Mouse (Mus musculus) hindbrain, embryonic 14.5 days (tissue): ENCODE measurements around the gene Zfp105. TPM values are rescaled to one million over a fixed set of nuclear protein-coding genes. Genes with fewer than 3 reads are reported as not detected.

Experiments
- ATAC-seq: fragments of 200-750 bp; cut with Nextera tagmentation; 2 replicates; pipeline ENCODE4 v1.8.0; 2017; ENCODE audit warnings: moderate number of reproducible peaks, mild to moderate bottlenecking, moderate TSS enrichment, moderate library complexity; ENCODE audit not compliant: low FRiP score
- DNase-seq: peaks from one replicate; pipeline ENCODE4 v3.0.0-alpha.2; 2015; ENCODE audit warnings: low spot score
- H3K27ac ChIP-seq: fragments of 300-500 bp; sonication (generic); 2 replicates; pipeline ENCODE4 v1.5.1; 2014; ENCODE audit warnings: mild to moderate bottlenecking, moderate library complexity
- H3K27me3 ChIP-seq: fragments of 300-500 bp; sonication (generic); 2 replicates; pipeline ENCODE4 v1.6.1; 2014; ENCODE audit warnings: mild to moderate bottlenecking, low read length, mixed read lengths; ENCODE audit not compliant: control insufficient read depth, insufficient read depth
- H3K36me3 ChIP-seq: fragments of 300-500 bp; sonication (generic); replicated peaks from 2 replicates; pipeline ENCODE4 v1.6.1; 2014; ENCODE audit not compliant: control insufficient read depth, insufficient read depth
- H3K4me1 ChIP-seq: fragments of 300-500 bp; sonication (generic); replicated peaks from 2 replicates; pipeline ENCODE4 v1.6.1; 2014; ENCODE audit warnings: antibody characterized with exemption, low read length, mixed read lengths; ENCODE audit not compliant: control insufficient read depth, insufficient read depth
- H3K4me2 ChIP-seq: fragments of 300-500 bp; sonication (generic); replicated peaks from 2 replicates; pipeline ENCODE4 v1.6.1; 2014; ENCODE audit warnings: mild to moderate bottlenecking, moderate library complexity
- H3K4me3 ChIP-seq: fragments of 300-500 bp; sonication (generic); replicated peaks from 2 replicates; pipeline ENCODE4 v1.5.1; 2014; ENCODE audit warnings: mild to moderate bottlenecking, low read length
- H3K9ac ChIP-seq: fragments of 300-500 bp; sonication (generic); 2 replicates; pipeline ENCODE4 v1.6.1; 2014
- H3K9me3 ChIP-seq: fragments of 300-500 bp; sonication (generic); 2 replicates; pipeline ENCODE4 v1.6.1; 2016; ENCODE audit warnings: low read length; ENCODE audit not compliant: control insufficient read depth
- WGBS: fragments of 180-500 bp; shearing (Covaris S2); extraction: QIAGEN DNeasy Blood & Tissue Kit; methylation state at CpG from one replicate; pipeline ENCODE4 v1.1.7; 2014; 5-methylcytosine and 5-hydroxymethylcytosine counted together
- polyA plus RNA-seq: library from polyadenylated mRNA; unstranded; fragments of >200 nt; fragmentation: Nextera tagmentation; extraction: Ambion mirVana; gene quantifications from 2 replicates; pipeline ENCODE4 v1.2.1, GENCODE M21; 2014

Gene Zfp105
- 16.1 and 17.0 TPM in 2 replicates for polyA plus RNA-seq

DNA sequence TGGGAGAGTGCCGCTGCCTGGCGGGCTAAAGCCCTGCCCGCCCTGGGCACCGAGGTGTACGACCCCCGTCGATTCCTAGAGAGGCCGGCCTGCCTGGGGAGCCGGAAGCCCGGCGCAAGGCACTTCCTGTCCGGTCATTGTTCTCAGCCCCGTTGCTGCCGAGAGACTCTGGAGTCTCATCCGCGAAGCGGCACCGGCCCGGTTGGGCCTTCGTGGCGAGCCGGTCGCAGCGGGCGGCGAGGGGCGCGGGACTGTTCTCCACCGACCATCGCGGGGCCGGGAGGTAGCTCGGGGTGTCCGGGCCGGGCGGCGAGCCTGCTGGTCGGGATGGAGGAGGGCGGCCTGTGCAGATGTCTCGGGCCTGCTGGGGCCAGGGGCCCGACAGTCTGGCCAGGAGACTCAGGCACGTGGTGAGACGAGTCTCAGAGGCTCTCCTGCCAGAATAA lies at the start of gene Zfp105:
Zfp105 (plus strand) TSS at position 137 of the 446 bp plus-strand sequence.
- Histone ChIP-seq H3K27me3 (peaks cover 4% of the 10 kb centered on the region; the same call in 1 of the 2 replicates), H3K9ac (peak within 1 kb of the TSS; percentile 99), H3K36me3 (peaks cover 32% of the 10 kb centered on the region), H3K4me3 (peak within 1 kb of the TSS; percentile 85), H3K4me2 (peak within 1 kb of the TSS; percentile 77), H3K4me1 (peaks cover 6% of the 10 kb centered on the region; the same call in 1 of the 2 replicates), H3K27ac (peak within 1 kb of the TSS; percentile 86), H3K9me3 (no peaks in the 10 kb centered on the region)
- ATAC-seq (peak; percentile 99), DNase-seq (peak; percentile 80)
- WGBS, result under 1% methylated on average over 43 of the region's 43 CpGs

DNA sequence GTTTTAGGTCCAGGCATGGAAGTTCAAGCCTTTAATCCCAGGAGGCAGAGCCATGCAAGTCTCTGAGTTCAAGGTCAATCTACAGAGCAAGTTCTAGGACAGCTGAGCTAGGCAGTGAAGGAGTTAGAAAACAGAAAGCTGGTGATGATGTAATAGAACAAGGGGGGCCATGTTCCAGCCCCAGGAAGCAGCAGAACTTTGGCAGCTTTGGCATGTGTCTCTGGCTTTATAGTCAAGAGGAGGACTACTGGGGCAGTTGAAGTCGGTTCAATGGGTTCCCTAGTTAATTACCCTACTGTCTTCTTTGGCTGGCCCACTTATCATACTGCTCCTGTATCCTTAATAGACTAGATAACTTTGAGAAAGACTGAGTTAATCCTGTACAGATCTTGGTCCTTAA lies 48.2 kb upstream of the Zfp105 start:
- Histone ChIP-seq H3K4me1 (no peaks in the 10 kb centered on the region), H3K9ac (no peak overlapping the region), H3K27me3 (no peaks in the 10 kb centered on the region), H3K36me3 (no peaks in the 10 kb centered on the region), H3K4me2 (no peak overlapping the region), H3K27ac (no peak overlapping the region), H3K4me3 (no peak overlapping the region), H3K9me3 (0 out of 2 replicates have a peak, but pooled peaks cover 4% of the 10 kb centered on the region)
- DNase-seq (no peak), ATAC-seq (no peak)
- 70% methylated on average over 1 of the region's 1 CpGs for WGBS

DNA sequence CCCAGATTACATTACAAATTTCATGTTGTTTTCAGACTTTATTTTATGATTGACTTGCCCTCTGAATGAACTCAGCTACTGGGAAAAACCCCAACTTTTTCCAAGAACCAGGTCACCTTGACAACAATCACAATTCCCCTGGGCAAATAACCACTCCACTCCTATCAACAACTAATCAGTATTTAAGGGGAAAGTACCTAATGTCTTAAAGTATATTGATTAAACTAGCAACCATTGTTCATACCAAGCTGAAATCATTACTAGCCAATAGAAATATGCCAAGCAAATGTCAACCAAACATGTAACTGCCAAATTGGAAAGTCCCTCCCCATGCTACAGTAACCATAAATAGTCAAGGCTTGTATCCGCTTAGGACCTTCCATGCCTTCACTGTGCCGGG lies 47.7 kb upstream of the Zfp105 start:
- 91% methylated on average over 2 of the region's 2 CpGs for WGBS
- no peak overlapping the region for H3K4me3 ChIP-seq
- no peak overlapping the region for H3K9ac ChIP-seq
- no peaks in the 10 kb centered on the region for H3K27me3 ChIP-seq
- no peak overlapping the region for H3K27ac ChIP-seq
- H3K36me3 ChIP-seq, result no peaks in the 10 kb centered on the region
- 0 out of 2 replicates have a peak, but pooled peaks cover 4% of the 10 kb centered on the region for H3K9me3 ChIP-seq
- H3K4me1 ChIP-seq, result no peaks in the 10 kb centered on the region
- no peak overlapping the region for H3K4me2 ChIP-seq
- ATAC-seq (no peak), DNase-seq (no peak)

DNA sequence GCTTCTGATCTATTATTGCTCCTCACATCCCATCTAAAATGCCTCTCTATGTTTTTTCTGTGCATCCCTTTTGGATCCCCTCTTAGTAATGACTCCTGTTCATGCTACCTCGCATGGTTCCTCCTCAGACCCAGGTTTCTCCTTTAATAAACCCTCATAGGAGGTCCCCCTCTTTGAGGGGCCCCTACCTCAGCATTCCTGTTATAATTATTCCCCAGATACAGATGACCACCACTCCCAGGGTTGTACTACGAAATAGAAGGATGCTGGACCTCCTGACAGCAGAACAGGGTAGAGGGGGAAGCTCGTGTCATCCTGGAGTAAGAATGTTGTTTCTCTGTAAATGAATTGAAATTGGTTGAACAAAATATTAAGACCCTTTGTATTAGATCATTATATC lies 37.5 kb upstream of the Zfp105 start, which contains the start of gene Zkscan7:
Zkscan7 (plus strand) TSS at position 301 of the 400 bp plus-strand sequence.
- no peaks in the 10 kb centered on the region; the same call in 1 of the 2 replicates for H3K27me3 ChIP-seq
- 94% methylated on average over 3 of the region's 3 CpGs for WGBS
- H3K4me2 ChIP-seq, result peak within 1 kb of the TSS; percentile 94
- H3K9me3 ChIP-seq, result no peaks in the 10 kb centered on the region
- peaks cover 8% of the 10 kb centered on the region for H3K4me1 ChIP-seq
- H3K4me3 ChIP-seq, result peak within 1 kb of the TSS; percentile 74
- H3K36me3 ChIP-seq, result peaks cover 14% of the 10 kb centered on the region; the same call in 1 of the 2 replicates
- DNase-seq (no peak), ATAC-seq (no peak)
- peak within 1 kb of the TSS; percentile 15; the same call in 1 of the 2 replicates for H3K27ac ChIP-seq
- H3K9ac ChIP-seq, result no peak within 1 kb of the TSS; the same call in 1 of the 2 replicates

DNA sequence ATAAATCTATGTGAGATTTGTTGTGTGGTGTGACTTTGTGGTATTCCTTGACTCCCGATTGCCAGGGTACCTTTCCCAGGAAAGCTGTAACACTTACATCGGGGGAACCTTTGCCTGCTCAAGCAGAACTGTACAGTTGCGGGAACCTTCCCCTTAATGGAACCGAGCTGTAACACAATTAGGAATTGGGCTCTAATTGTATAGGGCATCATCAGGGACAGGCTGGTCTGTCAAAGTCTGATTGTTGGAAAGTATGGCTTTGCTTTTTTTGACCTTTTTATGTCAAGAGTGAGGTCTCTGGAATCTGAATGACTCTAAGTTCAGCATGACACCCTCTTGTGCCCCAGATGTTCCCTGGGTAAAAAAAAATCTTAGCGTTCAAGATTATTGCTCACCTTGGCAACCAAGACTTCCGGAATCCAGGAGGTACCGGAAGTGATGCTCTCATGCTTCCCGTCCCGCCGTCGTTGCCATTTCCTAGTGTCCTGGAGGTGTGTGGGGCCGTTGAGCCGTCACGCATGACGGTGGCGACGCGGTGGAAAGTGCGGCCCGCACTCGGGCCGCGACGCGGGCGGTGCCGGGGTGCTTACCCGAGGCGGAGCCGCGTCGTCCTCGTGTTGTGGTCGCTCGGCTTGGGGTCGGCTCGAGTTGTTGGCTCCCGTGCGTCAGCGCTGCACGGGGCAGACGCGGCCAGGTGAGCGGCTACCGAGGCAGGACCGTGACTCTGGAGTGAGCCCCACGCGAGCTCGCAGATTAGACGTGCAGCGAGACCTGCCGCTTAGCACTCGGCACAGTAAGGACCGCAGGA lies 36.3 kb upstream of the Zfp105 start:
- no peaks in the 10 kb centered on the region for H3K9me3 ChIP-seq
- DNase-seq (peak; percentile 76), ATAC-seq (peak; percentile 94)
- peak overlapping the region; percentile 94 for H3K4me2 ChIP-seq
- WGBS, result 6% methylated on average over 54 of the region's 54 CpGs
- peaks cover 8% of the 10 kb centered on the region for H3K4me1 ChIP-seq
- no peaks in the 10 kb centered on the region; the same call in 1 of the 2 replicates for H3K27me3 ChIP-seq
- H3K27ac ChIP-seq, result peak overlapping the region; percentile 71; the same call in 1 of the 2 replicates
- peak overlapping the region; percentile 91 for H3K9ac ChIP-seq
- peak overlapping the region; percentile 74 for H3K4me3 ChIP-seq
- H3K36me3 ChIP-seq, result peaks cover 25% of the 10 kb centered on the region

DNA sequence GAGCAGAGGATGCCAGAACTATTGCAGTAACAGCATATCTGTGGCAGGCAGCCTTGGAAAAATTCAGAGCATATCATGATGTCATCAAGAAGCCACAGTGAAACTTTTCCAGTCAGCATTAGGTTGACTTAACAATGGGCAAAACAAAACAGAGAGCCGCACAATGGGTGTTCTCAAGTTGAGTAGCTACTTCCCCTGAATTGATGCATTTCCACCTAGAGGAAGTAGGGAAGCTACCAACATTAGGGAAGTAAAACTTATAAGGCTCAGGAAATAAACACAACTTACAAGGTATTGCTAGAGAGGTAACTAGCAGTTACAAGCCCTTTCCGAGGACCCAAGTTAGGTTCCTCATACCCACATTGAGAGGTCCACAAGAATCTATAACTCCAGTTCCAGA lies 21.8 kb upstream of the Zfp105 start:
- Histone ChIP-seq H3K36me3 (peaks cover 7% of the 10 kb centered on the region), H3K9me3 (no peaks in the 10 kb centered on the region), H3K27me3 (no peaks in the 10 kb centered on the region), H3K4me2 (no peak overlapping the region), H3K9ac (no peak overlapping the region), H3K27ac (no peak overlapping the region), H3K4me3 (no peak overlapping the region), H3K4me1 (peaks cover 6% of the 10 kb centered on the region; the same call in 1 of the 2 replicates)
- ATAC-seq (no peak), DNase-seq (no peak)
- 96% methylated on average over 2 of the region's 2 CpGs for WGBS

DNA sequence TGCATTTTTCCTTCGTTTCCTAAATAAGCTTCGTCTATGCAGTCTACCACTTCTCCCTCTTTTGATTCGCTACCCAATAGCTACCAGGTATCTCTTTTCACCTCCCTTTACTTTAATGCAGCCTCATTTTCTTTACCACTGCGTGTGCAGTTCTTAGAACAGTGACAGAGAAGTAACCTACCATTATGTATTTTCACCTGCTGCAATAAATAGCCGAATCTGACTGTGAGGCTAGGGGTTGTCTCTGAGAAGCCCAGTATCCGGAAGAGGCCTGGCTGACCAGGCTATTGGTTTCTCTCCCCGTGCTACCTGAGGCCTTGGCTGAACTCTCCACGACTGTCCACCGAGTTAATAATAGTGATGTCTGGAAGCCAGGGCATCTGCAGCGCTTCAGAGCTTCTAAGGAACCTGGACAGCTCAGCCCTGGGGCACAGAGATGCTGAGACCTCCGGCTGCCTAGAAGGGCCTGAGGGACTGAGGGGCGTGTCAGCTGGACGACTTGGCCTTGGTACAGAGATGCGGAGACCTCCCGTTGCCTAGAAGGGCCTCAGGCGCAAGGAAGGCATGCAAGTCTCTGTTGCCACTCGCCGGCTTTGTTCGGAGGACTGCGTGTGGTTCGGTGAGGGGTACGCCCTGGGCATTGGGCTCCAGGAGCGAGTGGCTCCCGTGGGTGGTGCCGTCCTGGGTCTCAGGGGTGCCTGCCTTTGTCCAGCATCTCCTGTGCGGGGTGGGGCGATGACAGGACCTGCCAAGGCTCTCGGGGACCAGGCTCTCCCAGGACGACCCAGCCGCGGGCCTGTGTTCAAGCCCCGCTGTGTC lies 19.9 kb upstream of the Zfp105 start:
- H3K4me3 ChIP-seq, result peak overlapping the region; percentile 46
- H3K36me3 ChIP-seq, result peaks cover 10% of the 10 kb centered on the region
- no peaks in the 10 kb centered on the region for H3K27me3 ChIP-seq
- H3K4me1 ChIP-seq, result peaks cover 6% of the 10 kb centered on the region; the same call in 1 of the 2 replicates
- H3K9ac ChIP-seq, result peak overlapping the region; percentile 59
- WGBS, result 13% methylated on average over 32 of the region's 32 CpGs
- peak; percentile 81 for DNase-seq
- ATAC-seq, result peak; percentile 97
- H3K9me3 ChIP-seq, result no peaks in the 10 kb centered on the region
- H3K4me2 ChIP-seq, result peak overlapping the region; percentile 68
- H3K27ac ChIP-seq, result peak overlapping the region; percentile 60; the same call in 1 of the 2 replicates

DNA sequence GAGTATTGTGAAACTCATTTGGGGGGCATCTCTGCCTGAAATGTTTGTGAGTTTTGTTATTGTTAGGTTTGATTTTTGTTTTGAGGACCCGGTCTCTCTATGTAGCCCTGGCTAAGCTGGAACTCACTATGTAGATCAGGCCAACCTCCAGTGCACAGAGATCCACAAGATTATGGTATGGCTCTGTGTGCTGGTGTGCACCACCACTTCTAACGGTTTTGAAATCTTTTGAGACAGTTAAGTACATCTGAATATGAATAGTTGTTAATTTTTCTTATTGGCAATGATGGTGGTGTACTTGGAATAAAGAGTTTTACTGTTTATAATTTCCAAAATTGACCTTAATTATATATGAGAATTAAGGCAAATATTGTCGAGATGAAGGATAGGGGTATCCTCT lies 436 bp upstream of the Zfp105 start:
- no peaks in the 10 kb centered on the region for H3K9me3 ChIP-seq
- 21% methylated on average over 3 of the region's 3 CpGs for WGBS
- peak overlapping the region; percentile 86; the same call in 1 of the 2 replicates for H3K27ac ChIP-seq

More for the DNA sequence above, 436 bp upstream of the Zfp105 start:
- peaks cover 8% of the 10 kb centered on the region; the same call in 1 of the 2 replicates for H3K27me3 ChIP-seq
- H3K36me3 ChIP-seq, result peaks cover 27% of the 10 kb centered on the region
- DNase-seq, result no peak
- ATAC-seq, result peak; percentile 68; the same call in 1 of the 2 replicates
- peak overlapping the region; percentile 85 for H3K4me3 ChIP-seq
- peaks cover 6% of the 10 kb centered on the region; the same call in 1 of the 2 replicates for H3K4me1 ChIP-seq
- H3K4me2 ChIP-seq, result peak overlapping the region; percentile 77
- peak overlapping the region; percentile 99 for H3K9ac ChIP-seq
